Mouse (Mus musculus): ENCODE data around the gene Arhgap40.
A peak's percentile ranks its signal among the peaks of the same experiment; 100 is the strongest.

Arhgap40 gene

GRCm38 (mm10) chr2:158550067-158550466, 37.5 kb downstream of the Arhgap40 start:
- peak; percentile 60 for DNase-seq

DNA sequence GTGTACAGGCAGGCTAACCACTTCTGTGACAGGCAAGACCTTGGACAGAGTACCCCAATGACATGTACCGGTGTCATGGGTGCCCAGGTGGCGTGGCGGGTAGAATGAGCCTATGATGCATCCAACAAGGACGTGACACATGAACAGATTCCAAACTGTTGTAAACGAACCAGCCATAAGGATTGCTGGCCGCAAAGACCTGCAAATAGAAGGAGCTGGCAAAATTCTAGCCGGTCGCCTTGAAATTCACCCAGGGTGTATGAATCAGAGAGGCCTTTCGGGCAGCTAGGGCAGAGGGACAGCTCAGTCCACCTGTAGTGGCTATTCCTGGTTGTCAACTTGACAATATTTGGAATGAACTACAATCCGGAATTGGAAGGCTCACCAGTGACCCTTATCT, 41.8 kb downstream of the Arhgap40 start:
- no peak for DNase-seq

DNA sequence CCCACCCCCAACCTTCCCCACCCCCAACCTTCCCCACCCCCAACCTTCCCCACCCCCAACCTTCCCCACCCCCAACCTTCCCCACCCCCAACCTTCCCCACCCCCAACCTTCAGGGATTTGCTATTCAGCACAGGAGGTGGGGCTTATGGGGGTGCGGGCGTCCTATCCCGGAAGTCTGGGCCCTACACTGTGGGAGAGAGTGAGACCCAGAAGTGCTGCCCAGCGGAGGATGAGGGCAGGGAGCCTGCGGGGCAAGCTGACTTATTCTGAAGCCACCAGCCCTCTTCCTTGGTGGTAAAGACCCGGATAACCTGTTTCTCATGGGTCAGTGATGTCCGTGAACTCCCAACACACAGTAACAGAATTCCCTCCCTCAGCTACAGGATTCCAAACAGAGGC, 42.7 kb downstream of the Arhgap40 start:
- no peak for DNase-seq

DNA sequence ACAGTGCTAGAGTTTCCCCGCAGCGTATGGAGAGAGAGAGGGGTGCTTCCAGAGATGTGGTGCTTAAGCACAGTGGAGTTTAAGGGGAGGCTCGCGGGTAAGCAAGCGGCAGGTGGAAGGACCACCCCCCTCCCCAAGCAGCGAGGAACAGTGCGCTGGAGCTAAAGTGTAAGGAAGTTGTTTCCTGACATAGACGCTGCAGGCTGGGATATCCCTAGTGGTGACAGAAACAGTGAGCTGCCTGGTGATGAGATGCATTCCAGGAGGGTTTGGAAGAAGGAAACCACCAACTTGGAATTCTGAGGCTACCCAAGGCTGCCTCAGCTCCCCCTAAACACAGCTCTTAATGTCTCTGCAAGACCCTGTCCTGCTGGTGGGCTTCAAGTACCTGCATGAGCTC, 43.2 kb downstream of the Arhgap40 start:
- no peak for DNase-seq

GRCm38 (mm10) chr2:158556225-158556624, 43.6 kb downstream of the Arhgap40 start:
- peak; percentile 68 for DNase-seq

- no peak for DNase-seq
These were observed 44.2 kb downstream of the Arhgap40 start for GRCm38 (mm10) chr2:158556750-158557149.

GRCm38 (mm10) chr2:158559945-158560344, 47.3 kb downstream of the Arhgap40 start:
- no peak for DNase-seq

- no peak for DNase-seq
These were observed 48.2 kb downstream of the Arhgap40 start for GRCm38 (mm10) chr2:158560801-158561200.

DNA sequence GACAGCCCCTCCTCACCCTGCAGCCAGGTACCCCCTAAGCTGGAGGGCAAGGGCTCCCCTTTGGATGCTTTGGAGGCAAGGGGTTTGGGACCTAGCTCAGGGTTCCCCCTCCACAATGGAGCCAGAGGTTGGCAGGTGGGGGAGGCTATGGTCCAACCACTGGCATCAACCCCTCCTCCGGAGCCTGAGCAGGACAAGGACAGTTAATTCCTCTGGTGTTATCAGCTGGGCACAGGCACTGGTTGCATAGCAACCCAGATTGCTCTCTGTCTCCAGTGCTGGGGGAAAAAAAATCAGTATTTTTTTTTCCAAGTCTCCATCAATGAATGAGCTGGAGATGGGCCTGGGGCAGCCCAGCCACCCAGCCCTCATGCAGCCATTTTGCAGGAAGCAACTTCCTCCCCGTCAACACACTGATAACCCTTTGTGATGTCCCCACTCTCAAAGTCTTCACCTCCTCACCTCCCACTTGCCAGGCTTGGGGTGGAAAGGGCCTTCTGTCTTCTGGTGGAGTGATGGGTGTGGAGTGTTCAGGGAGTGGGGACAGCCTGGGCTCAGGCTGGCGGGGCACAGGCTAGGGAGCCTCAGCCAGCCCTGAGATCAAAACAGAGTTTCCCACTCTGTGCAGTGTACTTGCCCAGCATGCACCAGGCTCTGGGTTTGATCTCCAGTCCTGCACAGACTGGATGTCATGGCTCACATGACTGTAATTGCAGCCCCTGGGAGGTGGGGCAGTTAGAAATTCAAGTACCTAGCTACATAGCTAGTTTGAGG, 49.0 kb downstream of the Arhgap40 start:
- no peak for DNase-seq

GRCm38 (mm10) chr2:158570421-158571081, 58.0 kb downstream of the Arhgap40 start:
- no peak for DNase-seq

DNA sequence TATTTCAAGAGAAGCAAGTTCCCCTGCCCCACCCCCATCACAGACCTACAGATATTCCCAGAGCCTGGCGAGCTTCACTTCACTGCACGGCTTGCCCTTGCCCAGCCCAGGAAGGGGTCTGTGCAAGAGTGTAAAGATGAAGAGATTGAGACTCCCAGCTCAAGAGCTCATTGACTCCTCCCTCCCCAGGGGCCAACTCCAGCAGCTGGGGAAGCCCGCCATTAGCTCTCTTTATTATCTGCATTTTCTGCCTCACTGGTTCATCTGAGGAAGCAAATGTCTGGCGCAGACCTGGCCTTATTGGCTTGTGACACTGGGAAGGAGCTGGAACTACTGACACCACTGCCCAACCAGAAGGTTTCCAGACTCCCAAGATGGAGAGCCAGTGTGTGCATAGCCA, 67.4 kb downstream of the Arhgap40 start:
- no peak for DNase-seq

- no peak for DNase-seq
These were observed 72.2 kb downstream of the Arhgap40 start for GRCm38 (mm10) chr2:158584621-158585358.

DNA sequence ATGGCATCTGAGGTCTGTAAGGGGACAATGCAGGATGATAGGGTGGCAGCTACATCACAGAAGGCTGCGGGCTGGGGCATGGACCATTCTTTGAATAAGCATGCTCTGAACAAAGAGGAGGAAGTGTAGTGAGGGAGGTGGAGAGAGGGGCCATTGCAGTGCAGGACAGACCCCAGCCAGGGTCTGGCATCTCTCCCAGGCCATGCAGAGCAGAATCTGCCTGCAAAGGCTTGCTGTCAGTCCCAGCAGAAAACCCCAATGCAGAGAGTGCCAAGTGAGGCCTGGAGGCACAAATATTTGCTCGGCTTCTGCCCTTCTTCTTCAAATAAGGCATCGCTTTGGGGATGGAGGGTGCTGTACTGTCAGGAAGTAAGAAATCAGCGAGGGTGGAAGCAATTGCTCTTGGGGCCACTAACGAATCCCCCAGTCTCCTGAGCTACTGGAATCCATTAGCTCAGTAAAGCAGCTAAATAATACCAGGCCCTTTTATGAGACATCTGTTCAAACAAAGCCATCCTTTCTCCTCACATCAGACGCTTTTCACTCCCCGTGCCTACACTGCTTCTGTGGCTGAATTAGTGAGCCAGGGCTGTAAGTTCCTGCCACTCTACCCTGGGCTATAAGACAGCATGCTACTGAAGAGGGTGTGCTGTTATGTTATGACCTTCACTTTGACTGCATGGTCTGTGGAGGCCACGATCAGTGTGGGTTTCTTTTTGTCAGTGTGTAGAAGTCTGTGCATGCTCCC, 76.1 kb downstream of the Arhgap40 start:
- DNase-seq = no peak

- DNase-seq = no peak
These were observed 77.9 kb downstream of the Arhgap40 start for GRCm38 (mm10) chr2:158590495-158590894.

DNA sequence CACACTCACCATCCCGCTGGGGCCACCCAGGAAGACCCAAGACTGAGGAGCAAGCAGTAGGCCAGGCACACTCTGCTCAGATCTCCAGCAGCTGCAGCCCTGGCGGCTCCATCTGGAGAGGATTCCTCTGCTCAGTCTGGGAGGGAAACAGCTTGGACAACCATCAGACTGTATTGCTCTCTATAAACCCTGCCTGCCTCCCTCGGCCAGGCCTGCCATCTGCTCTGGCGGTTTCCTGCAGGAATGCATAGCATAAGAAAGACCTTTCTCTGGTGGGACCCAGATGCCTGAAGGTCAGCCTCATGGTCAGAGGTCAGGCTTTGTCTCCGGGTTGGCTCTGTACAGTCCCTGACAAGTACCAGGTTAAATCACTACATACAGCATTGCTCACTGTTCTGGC, 78.7 kb downstream of the Arhgap40 start:
- DNase-seq = no peak

DNA sequence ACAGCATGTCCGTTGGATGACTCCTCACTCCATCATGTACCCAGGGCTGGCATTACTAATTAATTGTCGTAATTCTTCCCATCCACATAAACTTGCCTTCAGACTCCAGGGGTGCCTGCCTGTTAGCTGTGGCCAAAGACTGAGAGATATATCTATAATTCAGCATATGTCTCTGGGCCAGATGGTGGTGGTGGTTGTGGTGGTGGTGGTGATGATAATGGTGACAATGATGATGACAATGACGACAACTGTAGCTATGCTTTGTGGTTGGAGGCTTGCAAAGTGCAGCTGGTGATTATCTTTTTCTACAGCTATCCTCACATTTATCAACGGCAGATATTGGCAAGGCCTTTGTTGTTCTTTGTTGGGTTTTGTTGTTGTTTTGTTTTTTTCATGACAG, 80.8 kb downstream of the Arhgap40 start:
- no peak for DNase-seq

DNA sequence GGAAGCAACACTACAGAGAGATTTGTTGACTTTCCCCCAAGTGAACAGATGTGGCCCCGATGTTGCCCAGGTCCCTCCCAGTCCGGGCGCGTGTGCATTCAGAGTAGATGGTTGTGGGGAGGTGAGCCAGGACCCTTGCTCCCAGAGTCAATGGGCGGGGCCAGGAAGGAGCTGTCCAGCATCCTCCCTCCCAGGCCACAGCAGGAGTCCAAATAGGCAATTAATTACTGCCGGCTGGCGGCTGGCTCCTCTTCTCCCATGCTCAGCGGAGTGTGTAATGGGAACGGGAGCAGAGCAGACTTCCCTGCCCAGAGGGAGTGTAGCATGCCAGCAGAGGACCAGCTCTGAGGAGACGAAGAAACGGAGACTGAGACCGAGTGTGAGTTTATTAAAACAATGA, 82.5 kb downstream of the Arhgap40 start:
- DNase-seq = peak; percentile 47

- DNase-seq = no peak
These were observed 83.0 kb downstream of the Arhgap40 start for GRCm38 (mm10) chr2:158595577-158595976.

GRCm38 (mm10) chr2:158596803-158597202, 84.2 kb downstream of the Arhgap40 start:
- DNase-seq = no peak

All from cerebellum, adult 9-10 months (tissue).